Mouse (Mus musculus) forebrain, embryonic 11.5 days (tissue): ENCODE results near the gene Nuak1. TPM values are rescaled to one million over a fixed set of nuclear protein-coding genes. Genes with fewer than 3 reads are reported as not detected.

ENCODE experiments used
- ATAC-seq: fragments of 200-750 bp; cut with Nextera tagmentation; replicated peaks from 2 replicates; pipeline ENCODE4 v1.8.0; 2017; ENCODE audit warnings: moderate TSS enrichment; ENCODE audit not compliant: low FRiP score
- DNase-seq: peaks from one replicate; pipeline ENCODE4 v3.0.0-alpha.2; 2017; ENCODE audit warnings: low spot score
- H3K27ac ChIP-seq: fragments of 300-500 bp; sonication (generic); 2 replicates; pipeline ENCODE4 v1.5.1; 2014; ENCODE audit warnings: low read depth, low read length
- H3K27me3 ChIP-seq: fragments of 300-500 bp; sonication (generic); 2 replicates; pipeline ENCODE4 v1.6.1; 2014; ENCODE audit warnings: mild to moderate bottlenecking, low read length, mixed read lengths; ENCODE audit not compliant: control insufficient read depth, insufficient read depth
- H3K36me3 ChIP-seq: fragments of 300-500 bp; sonication (generic); 2 replicates; pipeline ENCODE4 v1.6.1; 2014; ENCODE audit warnings: mild to moderate bottlenecking, low read length, moderate library complexity, mixed read lengths; ENCODE audit not compliant: control insufficient read depth, insufficient read depth
- H3K4me1 ChIP-seq: fragments of 300-500 bp; sonication (generic); replicated peaks from 2 replicates; pipeline ENCODE4 v1.6.1; 2014; ENCODE audit warnings: low read length, mixed read lengths; ENCODE audit not compliant: control insufficient read depth, insufficient read depth
- H3K4me2 ChIP-seq: fragments of 300-500 bp; sonication (generic); 2 replicates; pipeline ENCODE4 v1.6.1; 2014; ENCODE audit warnings: low read depth, mild to moderate bottlenecking, low read length, moderate library complexity, mixed read lengths; ENCODE audit not compliant: severe bottlenecking
- H3K4me3 ChIP-seq: fragments of 300-500 bp; sonication (generic); 2 replicates; pipeline ENCODE4 v1.5.1; 2014; ENCODE audit warnings: low read depth, low read length
- H3K9ac ChIP-seq: fragments of 300-500 bp; sonication (generic); 2 replicates; pipeline ENCODE4 v1.6.1; 2014; ENCODE audit warnings: low read length
- H3K9me3 ChIP-seq: fragments of 300-500 bp; sonication (generic); 2 replicates; pipeline ENCODE4 v1.6.1; 2016; ENCODE audit warnings: low read length, mixed read lengths; ENCODE audit not compliant: control insufficient read depth
- WGBS: fragments of 180-500 bp; shearing (Covaris S2); extraction: QIAGEN DNeasy Blood & Tissue Kit; methylation state at CpG from one replicate; pipeline ENCODE4 v1.1.7; 2014; 5-methylcytosine and 5-hydroxymethylcytosine counted together
- polyA plus RNA-seq: library from polyadenylated mRNA; unstranded; fragments of >200 nt; fragmentation: Nextera tagmentation; extraction: Ambion mirVana; gene quantifications from 2 replicates; pipeline ENCODE4 v1.2.1, GENCODE M21; 2014

The Nuak1 gene
- polyA plus RNA-seq, 1 experiment from 2014 or later = 2.9 TPM

GRCm38 (mm10) chr10:84376346-84376745 is 64.1 kb downstream of the Nuak1 start:
- Histone ChIP-seq H3K27ac (no peak overlapping the region), H3K4me2 (no peak overlapping the region), H3K9ac (no peak overlapping the region), H3K4me1 (peaks cover 6% of the 10 kb centered on the region; the same call in 1 of the 2 replicates), H3K27me3 (no peaks in the 10 kb centered on the region), H3K4me3 (no peak overlapping the region), H3K36me3 (no peaks in the 10 kb centered on the region; the same call in 1 of the 2 replicates), H3K9me3 (no peaks in the 10 kb centered on the region)
- no peak for DNase-seq
- 94% methylated on average over 5 of the region's 5 CpGs for WGBS
- ATAC-seq = no peak

GRCm38 (mm10) chr10:84374996-84375395 is 65.4 kb downstream of the Nuak1 start:
- no peaks in the 10 kb centered on the region for H3K9me3 ChIP-seq

DNA sequence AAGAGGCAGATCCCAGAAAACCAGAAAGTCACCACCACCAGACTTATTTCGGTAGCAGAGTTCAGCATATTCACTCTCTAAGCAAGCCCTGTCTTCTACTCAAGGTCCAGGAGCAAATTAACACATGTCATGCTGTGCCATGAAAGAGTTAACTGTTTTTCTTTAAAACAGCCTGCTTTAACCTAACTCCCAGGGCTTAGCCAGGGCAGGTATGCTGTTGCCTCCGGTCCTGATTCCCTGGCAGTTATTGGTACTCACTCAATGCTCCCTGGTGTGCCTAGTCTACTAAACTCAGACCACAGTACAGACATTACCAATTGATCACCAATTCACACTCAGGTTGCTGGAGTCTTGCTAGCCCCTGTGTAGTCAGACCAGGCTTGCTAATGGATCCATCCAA is 66.9 kb downstream of the Nuak1 start:
- Histone ChIP-seq H3K4me3 (no peak overlapping the region), H3K9me3 (no peaks in the 10 kb centered on the region), H3K36me3 (no peaks in the 10 kb centered on the region; the same call in 1 of the 2 replicates), H3K27me3 (no peaks in the 10 kb centered on the region), H3K4me2 (no peak overlapping the region), H3K9ac (no peak overlapping the region), H3K4me1 (peaks cover 6% of the 10 kb centered on the region; the same call in 1 of the 2 replicates), H3K27ac (no peak overlapping the region)
- ATAC-seq (no peak), DNase-seq (no peak)
- WGBS = 85% methylated on average over 2 of the region's 2 CpGs

More at GRCm38 (mm10) chr10:84374996-84375395, 65.4 kb downstream of the Nuak1 start:
- 93% methylated on average over 18 of the region's 18 CpGs for WGBS
- Histone ChIP-seq H3K4me3 (no peak overlapping the region), H3K4me2 (no peak overlapping the region), H3K27ac (no peak overlapping the region), H3K4me1 (peaks cover 6% of the 10 kb centered on the region; the same call in 1 of the 2 replicates), H3K9ac (no peak overlapping the region), H3K36me3 (no peaks in the 10 kb centered on the region; the same call in 1 of the 2 replicates), H3K27me3 (no peaks in the 10 kb centered on the region)
- no peak for ATAC-seq
- no peak for DNase-seq

- Histone ChIP-seq H3K36me3 (no peaks in the 10 kb centered on the region; the same call in 1 of the 2 replicates), H3K27ac (no peak overlapping the region), H3K9me3 (no peaks in the 10 kb centered on the region)
These were observed 68.0 kb downstream of the Nuak1 start for GRCm38 (mm10) chr10:84372161-84373095.

GRCm38 (mm10) chr10:84371681-84372160 is 68.7 kb downstream of the Nuak1 start:
- Histone ChIP-seq H3K4me2 (peak overlapping the region; percentile 18; the same call in 1 of the 2 replicates), H3K36me3 (no peaks in the 10 kb centered on the region; the same call in 1 of the 2 replicates), H3K9ac (no peak overlapping the region), H3K9me3 (no peaks in the 10 kb centered on the region), H3K27ac (no peak overlapping the region), H3K4me3 (no peak overlapping the region), H3K4me1 (peaks cover 6% of the 10 kb centered on the region; the same call in 1 of the 2 replicates), H3K27me3 (no peaks in the 10 kb centered on the region)
- WGBS = 32% methylated on average over 10 of the region's 10 CpGs
- DNase-seq (no peak), ATAC-seq (no peak)

More at GRCm38 (mm10) chr10:84372161-84373095, 68.0 kb downstream of the Nuak1 start:
- ATAC-seq (peak; percentile 70), DNase-seq (no peak)
- H3K4me2 ChIP-seq = peak overlapping the region; percentile 18; the same call in 1 of the 2 replicates
- H3K4me3 ChIP-seq = no peak overlapping the region
- WGBS = 45% methylated on average over 18 of the region's 18 CpGs
- no peaks in the 10 kb centered on the region for H3K27me3 ChIP-seq
- H3K9ac ChIP-seq = peak overlapping the region; percentile 7; the same call in 1 of the 2 replicates
- H3K4me1 ChIP-seq = peaks cover 6% of the 10 kb centered on the region; the same call in 1 of the 2 replicates

GRCm38 (mm10) chr10:84371230-84371629 is 69.2 kb downstream of the Nuak1 start:
- no peak overlapping the region for H3K27ac ChIP-seq
- peaks cover 6% of the 10 kb centered on the region; the same call in 1 of the 2 replicates for H3K4me1 ChIP-seq
- no peaks in the 10 kb centered on the region for H3K27me3 ChIP-seq
- no peak for ATAC-seq
- H3K9me3 ChIP-seq = no peaks in the 10 kb centered on the region
- no peak overlapping the region for H3K4me3 ChIP-seq
- 61% methylated on average over 4 of the region's 4 CpGs for WGBS
- no peaks in the 10 kb centered on the region; the same call in 1 of the 2 replicates for H3K36me3 ChIP-seq
- H3K4me2 ChIP-seq = no peak overlapping the region
- 0 out of 2 replicates have a peak overlapping the region, but pooled peaks have one; percentile 5 for H3K9ac ChIP-seq
- no peak for DNase-seq

DNA sequence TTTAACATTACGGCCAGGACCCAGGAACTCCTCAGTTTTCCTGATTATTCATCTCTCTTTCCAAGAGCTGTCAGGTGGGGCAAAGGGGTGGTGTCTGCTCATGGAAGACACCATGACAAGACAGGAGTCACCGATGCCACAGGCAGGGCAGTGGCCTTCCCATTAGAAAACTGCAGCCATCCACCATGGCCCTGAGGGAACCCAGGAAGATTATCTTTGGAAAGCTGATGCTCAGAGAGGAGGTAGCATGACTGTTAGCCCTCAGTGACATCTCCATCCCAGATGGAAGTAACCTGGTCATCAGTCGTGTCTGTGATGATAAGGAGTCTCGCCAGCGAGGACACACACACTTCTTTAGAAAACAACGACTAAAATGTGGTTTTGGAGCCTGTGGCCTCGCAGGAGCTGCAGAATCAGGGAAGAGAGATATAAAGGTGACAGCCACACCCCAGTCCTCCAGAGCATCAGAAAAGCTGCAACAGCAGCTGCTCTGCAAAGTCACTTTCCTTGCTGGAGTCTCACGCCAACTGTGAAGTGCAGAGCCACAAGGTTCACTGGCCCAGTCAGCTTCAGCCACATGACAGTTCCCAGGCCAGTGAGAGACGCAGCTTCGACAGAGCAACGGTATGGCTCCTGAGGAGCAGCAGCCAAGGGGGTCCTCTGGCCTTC is 70.6 kb downstream of the Nuak1 start:
- H3K9me3 ChIP-seq = no peaks in the 10 kb centered on the region
- no peak overlapping the region for H3K4me2 ChIP-seq
- H3K27ac ChIP-seq = no peak overlapping the region
- H3K27me3 ChIP-seq = no peaks in the 10 kb centered on the region
- no peaks in the 10 kb centered on the region; the same call in 1 of the 2 replicates for H3K36me3 ChIP-seq
- DNase-seq = no peak
- H3K4me3 ChIP-seq = no peak overlapping the region
- WGBS = 91% methylated on average over 11 of the region's 11 CpGs
- H3K4me1 ChIP-seq = peaks cover 6% of the 10 kb centered on the region; the same call in 1 of the 2 replicates
- no peak overlapping the region for H3K9ac ChIP-seq
- no peak for ATAC-seq

DNA sequence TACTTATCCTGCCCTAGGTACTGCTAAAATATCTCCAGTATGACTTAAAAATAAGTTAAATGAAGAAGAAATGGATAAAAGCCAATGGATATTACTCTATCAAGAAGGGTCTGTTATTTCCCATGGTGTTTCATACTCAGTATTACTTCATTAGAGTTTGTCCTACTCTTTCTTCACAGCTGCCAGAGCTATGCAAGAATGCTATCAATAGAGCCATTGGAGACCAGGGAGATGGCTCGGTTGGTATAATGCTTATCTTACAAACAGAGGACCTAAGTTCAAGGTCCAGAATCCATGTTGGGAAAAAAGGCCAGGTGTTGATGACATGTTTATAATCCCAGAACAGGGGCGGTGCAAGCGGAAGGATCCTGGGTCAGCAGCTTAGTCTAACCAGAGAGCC is 72.2 kb downstream of the Nuak1 start:
- ATAC-seq = no peak
- no peak overlapping the region for H3K9ac ChIP-seq
- WGBS = 93% methylated on average over 3 of the region's 3 CpGs

More for the DNA sequence above, 72.2 kb downstream of the Nuak1 start:
- Histone ChIP-seq H3K36me3 (no peaks in the 10 kb centered on the region), H3K27ac (no peak overlapping the region), H3K4me1 (peaks cover 6% of the 10 kb centered on the region; the same call in 1 of the 2 replicates), H3K9me3 (no peaks in the 10 kb centered on the region), H3K4me2 (no peak overlapping the region), H3K4me3 (no peak overlapping the region), H3K27me3 (no peaks in the 10 kb centered on the region)
- DNase-seq = no peak
